Mouse (Mus musculus): ENCODE results near the gene Uxs1.

Uxs1 gene

DNA sequence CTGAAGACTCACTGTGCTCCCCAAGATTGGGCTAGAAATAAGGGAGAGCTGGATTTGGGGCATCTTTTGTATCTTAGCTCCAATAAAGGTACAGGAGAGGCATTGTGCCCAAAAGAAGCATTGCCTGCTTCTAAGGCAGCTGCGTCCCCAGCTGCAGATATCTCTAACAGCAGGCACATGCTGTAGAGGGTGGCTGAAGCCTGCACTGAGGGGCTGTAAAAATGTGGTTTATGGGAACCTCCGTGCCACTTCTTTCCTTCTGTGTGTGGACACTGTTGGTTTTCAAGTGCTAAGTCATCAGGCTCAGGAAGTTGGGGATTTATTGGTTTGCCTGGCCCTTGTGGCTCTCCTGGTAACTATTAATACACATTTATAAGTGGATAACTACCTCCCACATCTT lies 108.8 kb downstream of the Uxs1 start:
- no peak for DNase-seq

DNA sequence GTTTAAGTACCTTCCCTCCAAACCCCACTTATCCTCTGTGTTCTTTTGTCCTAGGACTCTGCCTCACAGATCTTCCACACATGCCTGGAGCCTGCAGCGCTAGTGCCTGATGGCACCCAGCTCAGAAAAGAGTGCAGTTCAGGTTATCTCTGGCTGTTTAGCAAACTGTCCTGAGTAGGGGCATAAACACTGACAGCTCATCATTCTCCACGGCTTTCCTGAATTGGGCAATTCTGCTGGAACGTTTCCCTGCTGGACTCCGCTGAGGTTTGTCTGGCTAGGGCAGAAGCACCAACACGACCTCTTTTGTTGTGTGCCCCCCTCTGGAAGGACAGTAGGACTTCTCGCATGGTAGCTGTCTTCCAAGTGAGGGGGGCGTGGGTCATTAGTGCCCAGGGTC lies 109.6 kb downstream of the Uxs1 start:
- no peak for DNase-seq

DNA sequence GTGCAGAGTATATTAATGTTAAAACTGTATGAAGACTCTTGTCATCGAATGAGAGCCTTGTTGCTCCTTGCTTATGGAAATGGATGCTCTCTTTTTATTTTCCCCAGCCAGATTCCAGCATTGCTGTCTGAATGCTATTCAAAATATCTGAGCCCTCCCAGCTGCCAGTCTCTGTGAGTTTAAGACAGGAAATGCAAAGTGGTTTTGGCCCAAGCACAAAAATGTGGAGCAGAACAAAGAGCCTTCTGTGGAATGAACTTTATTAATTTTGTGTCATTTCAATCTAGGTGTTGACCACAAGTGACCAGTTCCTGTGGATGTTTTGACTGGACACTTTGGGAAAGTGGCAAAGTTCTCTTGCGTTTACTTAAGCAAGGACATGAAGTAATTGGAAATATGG lies 112.8 kb downstream of the Uxs1 start:
- DNase-seq, result no peak

DNA sequence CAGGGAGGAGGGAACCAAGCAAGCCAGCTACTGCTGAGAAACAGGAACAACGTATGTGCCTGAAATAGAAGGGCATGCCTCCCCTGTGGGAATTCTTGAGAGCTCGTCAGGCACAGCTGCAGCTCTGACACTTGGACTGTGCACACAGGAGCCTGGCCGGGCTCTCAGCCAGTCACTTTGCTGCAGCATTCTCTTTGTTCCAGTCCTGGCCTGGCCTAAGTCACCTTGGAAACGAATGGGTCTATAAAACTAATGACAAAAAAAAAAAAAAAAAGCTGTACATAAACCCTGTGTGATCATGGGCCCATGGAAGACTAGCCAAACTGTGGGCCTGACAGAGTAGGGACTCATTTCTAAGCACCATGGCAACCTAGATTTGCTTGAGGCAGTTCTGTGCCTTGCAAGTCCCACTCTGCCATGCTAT lies 129.0 kb downstream of the Uxs1 start:
- peak; percentile 15 to 35 for DNase-seq

All from cerebellum, postnatal 25 days (tissue).